Mouse (Mus musculus): ENCODE data around the gene Strip2.

The Strip2 gene

GRCm38 (mm10) chr6:29916530-29917382 is at the start of gene Strip2:
Strip2 (plus strand) TSS chr6:29917012.
- peak; percentile 94 for DNase-seq (ENCODE audit: inconsistent ontology term)

GRCm38 (mm10) chr6:29868341-29868895 is 48.4 kb upstream of the Strip2 start:
- no peak for DNase-seq (ENCODE audit: inconsistent ontology term)

GRCm38 (mm10) chr6:29873654-29874053 is 43.2 kb upstream of the Strip2 start:
- DNase-seq (ENCODE audit: inconsistent ontology term), result no peak

GRCm38 (mm10) chr6:29875576-29875975 is 41.2 kb upstream of the Strip2 start:
- DNase-seq (ENCODE audit: inconsistent ontology term), result no peak

- DNase-seq (ENCODE audit: inconsistent ontology term), result no peak
Observed at GRCm38 (mm10) chr6:29876782-29877181, 40.0 kb upstream of the Strip2 start.

GRCm38 (mm10) chr6:29879579-29879978 is 37.2 kb upstream of the Strip2 start:
- no peak for DNase-seq (ENCODE audit: inconsistent ontology term)

- DNase-seq (ENCODE audit: inconsistent ontology term), result no peak
Observed at GRCm38 (mm10) chr6:29880796-29881195, 36.0 kb upstream of the Strip2 start.

GRCm38 (mm10) chr6:29881936-29882335 is 34.9 kb upstream of the Strip2 start:
- no peak for DNase-seq (ENCODE audit: inconsistent ontology term)

- DNase-seq (ENCODE audit: inconsistent ontology term), result no peak
Observed at GRCm38 (mm10) chr6:29882870-29883269, 33.9 kb upstream of the Strip2 start.

- DNase-seq (ENCODE audit: inconsistent ontology term), result no peak
Observed at GRCm38 (mm10) chr6:29891151-29891550, 25.7 kb upstream of the Strip2 start.

GRCm38 (mm10) chr6:29896976-29897375 is 19.8 kb upstream of the Strip2 start:
- DNase-seq (ENCODE audit: inconsistent ontology term), result no peak

GRCm38 (mm10) chr6:29901450-29901849 is 15.4 kb upstream of the Strip2 start:
- no peak for DNase-seq (ENCODE audit: inconsistent ontology term)

GRCm38 (mm10) chr6:29902256-29902655 is 14.6 kb upstream of the Strip2 start:
- no peak for DNase-seq (ENCODE audit: inconsistent ontology term)

GRCm38 (mm10) chr6:29903343-29903914 is 13.4 kb upstream of the Strip2 start:
- no peak for DNase-seq (ENCODE audit: inconsistent ontology term)

GRCm38 (mm10) chr6:29904281-29904680 is 12.5 kb upstream of the Strip2 start:
- no peak for DNase-seq (ENCODE audit: inconsistent ontology term)

GRCm38 (mm10) chr6:29910631-29911030 is 6.2 kb upstream of the Strip2 start:
- no peak for DNase-seq (ENCODE audit: inconsistent ontology term)

GRCm38 (mm10) chr6:29913673-29914072 is 3.1 kb upstream of the Strip2 start:
- no peak for DNase-seq (ENCODE audit: inconsistent ontology term)

GRCm38 (mm10) chr6:29914136-29914535 is 2.7 kb upstream of the Strip2 start:
- no peak for DNase-seq (ENCODE audit: inconsistent ontology term)

GRCm38 (mm10) chr6:29915836-29916235 is 976 bp upstream of the Strip2 start:
- no peak for DNase-seq (ENCODE audit: inconsistent ontology term)

GRCm38 (mm10) chr6:29917383-29917720 is 540 bp downstream of the Strip2 start:
- DNase-seq (ENCODE audit: inconsistent ontology term), result no peak

GRCm38 (mm10) chr6:29917947-29918346 is 1.1 kb downstream of the Strip2 start:
- no peak for DNase-seq (ENCODE audit: inconsistent ontology term)

GRCm38 (mm10) chr6:29923501-29923900 is 6.7 kb downstream of the Strip2 start:
- DNase-seq (ENCODE audit: inconsistent ontology term), result no peak

GRCm38 (mm10) chr6:29925594-29926219 is 8.9 kb downstream of the Strip2 start:
- DNase-seq (ENCODE audit: inconsistent ontology term), result no peak

All from Muller cell, postnatal 12 days (primary cell).